Mouse (Mus musculus) lung, postnatal 36 days (tissue): ENCODE results near the gene Eif1ad.
"Not testable (repeated sequence)": the region's sequence is repeated elsewhere in the genome, so short reads cannot be mapped to it uniquely, and the experiment has no call there.

Experiments used
- DNase-seq: peaks from one replicate; pipeline ENCODE4 v3.0.0; 2022; ENCODE audit warnings: mixed read lengths

The Eif1ad gene

GRCm38 (mm10) chr19:5383326-5383725 is 16.8 kb downstream of the Eif1ad start:
- DNase-seq: no peak

- DNase-seq: no peak
These were observed 18.2 kb downstream of the Eif1ad start for GRCm38 (mm10) chr19:5384715-5385114.

- DNase-seq: no peak
These were observed 21.5 kb downstream of the Eif1ad start for GRCm38 (mm10) chr19:5388011-5388441.

- DNase-seq: peak; percentile 97
These were observed 22.2 kb downstream of the Eif1ad start, which contains the start of gene Sart1 for GRCm38 (mm10) chr19:5388588-5389242. Gene Sart1 (minus strand): TSS chr19:5388703.

DNA sequence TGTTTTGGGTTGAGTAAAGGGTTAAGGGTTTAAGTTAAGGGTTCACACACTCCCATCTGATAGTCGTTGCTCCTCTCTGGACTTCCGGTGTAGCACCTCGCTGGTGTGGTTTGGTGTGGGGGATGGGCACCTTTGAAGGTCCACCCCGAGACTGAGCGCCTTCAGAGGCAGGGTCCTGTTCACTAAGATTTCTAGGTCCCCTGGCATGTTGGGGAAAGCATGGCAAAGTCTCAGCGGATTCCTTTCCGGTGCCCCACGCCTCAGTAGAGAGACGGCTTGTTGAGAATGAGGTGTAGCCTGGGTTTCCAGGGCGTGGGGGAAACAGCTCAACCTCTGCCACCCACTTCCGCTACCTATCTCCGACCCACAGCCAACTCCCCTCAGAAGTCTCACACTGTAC is 23.1 kb downstream of the Eif1ad start:
- DNase-seq: peak; percentile 60

DNA sequence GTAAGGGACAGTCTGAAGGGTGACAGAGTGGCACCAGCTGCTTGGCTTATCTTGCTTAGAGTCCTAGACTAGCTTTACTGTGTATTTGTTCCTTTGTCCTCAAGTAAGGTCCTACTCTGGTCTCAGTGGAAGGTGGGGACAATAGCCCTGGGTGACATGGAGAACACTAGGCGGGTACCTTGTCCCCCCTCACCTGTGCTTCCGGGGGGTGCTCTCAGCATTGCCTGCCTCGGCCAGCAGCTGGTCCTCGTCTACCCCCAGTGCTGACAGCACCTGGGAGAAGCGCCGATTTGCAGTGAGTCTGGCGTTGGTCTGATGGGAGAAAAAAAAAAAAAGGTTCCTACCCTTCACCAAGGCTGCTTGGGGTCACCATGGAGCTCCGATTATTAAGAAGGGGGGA is 23.9 kb downstream of the Eif1ad start:
- DNase-seq: no peak

- peak; percentile 68 for DNase-seq
These were observed 26.4 kb downstream of the Eif1ad start for GRCm38 (mm10) chr19:5392892-5393291.

DNA sequence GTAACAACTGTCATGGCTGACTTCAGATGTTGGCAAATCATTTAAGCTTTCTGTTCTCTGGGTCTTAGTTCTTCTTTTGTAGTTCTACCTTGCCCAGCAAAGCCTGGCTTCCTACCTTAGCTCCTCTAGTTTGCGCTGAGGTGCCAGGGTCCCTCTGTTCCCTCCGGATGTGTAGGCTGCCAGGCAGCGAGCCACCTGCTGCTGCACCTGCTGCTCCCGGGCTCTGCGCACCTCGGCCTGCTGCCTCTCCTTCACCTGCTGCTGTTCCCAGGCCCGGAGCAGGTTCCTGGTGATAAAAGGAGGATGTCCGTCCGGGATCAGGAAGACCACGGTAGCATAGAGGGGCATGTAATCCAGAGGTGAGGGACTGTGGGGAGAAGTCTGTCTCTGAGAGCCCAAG is 27.6 kb downstream of the Eif1ad start:
- DNase-seq: no peak

GRCm38 (mm10) chr19:5395371-5395770 is 28.8 kb downstream of the Eif1ad start:
- no peak for DNase-seq

DNA sequence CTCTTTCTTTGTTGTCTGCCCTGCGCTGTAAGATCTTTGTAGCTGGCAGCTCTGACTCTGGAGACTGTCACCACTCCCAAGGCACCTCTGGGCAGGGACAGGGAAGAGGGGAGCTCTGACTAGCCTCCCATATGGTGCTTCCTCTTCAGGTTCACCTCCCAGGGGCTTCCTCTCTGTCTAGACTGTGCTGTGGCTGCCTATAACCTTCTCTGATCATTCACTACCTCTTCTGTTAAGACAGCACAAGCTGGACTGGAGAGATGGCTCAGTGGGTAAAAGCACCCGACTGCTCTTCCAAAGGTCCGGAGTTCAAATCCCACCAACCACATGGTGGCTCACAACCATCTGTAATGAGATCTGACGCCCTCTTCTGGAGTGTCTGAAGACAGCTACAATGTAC is 34.5 kb downstream of the Eif1ad start:
- not testable (repeated sequence) for DNase-seq

DNA sequence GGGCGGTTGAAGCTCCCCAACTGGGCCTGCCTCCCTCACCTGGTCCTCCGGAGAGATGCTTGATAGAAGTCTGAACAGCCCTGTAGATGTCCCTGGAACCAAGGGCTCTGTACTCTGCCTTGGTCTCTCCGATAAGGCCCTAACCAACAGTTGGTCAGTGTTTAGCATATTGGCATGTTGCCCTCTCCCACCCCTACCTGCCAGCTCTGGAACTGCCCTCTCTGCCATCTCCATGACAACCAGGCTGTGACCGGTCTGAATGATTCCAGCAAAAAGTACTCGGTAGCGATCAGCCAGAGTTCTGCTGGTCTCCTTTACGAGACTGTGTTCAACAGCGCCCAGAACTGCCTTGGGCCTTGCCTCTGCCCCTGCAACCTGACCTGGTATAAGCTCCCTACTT is 35.8 kb downstream of the Eif1ad start, which contains the start of gene Tsga10ip:
Tsga10ip (minus strand) TSS at position 234 of the 400 bp plus-strand sequence.
- DNase-seq: no peak

DNA sequence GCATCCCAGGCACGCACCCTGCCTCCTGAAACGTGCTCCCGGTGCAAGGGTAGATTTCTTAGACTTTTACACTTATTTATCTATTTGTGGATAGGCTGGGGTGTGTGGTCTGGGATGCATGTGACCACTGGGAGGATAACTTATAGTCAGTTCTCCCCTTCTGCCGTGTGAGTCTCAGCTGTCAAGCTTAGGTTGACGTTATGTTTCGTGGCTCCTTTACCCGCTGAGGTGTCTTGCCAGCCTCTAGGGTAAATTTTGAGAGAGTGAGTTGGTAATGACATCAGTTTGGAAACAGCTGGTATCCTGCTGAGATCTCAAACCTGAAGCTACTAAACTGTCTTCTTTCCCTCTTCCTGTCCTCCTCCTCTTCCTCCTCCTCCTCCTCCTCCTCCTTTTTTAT is 39.4 kb downstream of the Eif1ad start:
- no peak for DNase-seq

DNA sequence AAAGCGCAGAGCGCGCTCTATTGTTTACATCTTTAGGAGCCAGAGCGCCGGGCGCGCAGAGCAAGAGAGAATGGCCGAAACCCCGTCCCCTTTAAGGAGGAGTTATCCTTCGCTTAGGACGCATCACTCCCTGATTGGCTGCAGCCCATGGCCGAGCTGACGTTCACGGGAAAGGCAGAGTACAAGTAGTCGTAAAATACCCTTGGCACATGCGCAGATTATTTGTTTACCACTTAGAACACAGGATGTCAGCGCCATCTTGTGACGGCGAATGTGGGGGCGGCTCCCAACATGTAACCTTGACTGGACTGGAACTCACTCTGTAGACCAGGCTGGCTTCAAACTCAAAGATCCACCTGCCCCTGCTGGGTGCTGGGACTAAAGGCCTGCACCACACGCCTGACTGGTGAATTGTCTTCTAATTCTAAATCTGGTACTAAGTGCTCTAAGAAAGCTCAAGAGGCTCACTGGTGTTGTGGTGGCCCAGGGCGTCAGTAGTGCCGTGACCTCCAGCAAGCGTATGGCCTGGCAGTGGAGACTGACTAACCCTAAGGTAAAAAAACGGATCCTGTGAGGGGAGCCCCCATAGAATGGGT is 40.1 kb downstream of the Eif1ad start:
- peak; percentile 71 for DNase-seq

DNA sequence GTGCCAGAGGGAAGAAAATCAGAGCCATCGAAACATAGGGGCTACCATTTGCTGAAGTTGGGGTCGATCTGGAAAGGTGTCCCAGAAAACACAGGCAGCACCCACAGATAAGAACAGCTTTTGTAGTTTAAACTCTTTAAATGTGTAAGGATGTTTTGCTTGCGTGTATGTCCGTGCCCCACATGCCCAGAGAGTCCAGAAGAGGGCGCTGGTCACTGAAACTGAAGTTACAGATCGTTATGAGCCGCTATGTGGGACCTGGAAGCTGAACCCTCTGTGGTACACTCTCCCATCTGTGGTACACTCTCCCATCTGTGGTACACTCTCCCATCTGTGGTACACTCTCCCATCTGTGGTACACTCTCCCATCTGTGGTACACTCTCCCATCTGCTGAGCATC is 40.6 kb downstream of the Eif1ad start:
- DNase-seq: peak; percentile 82

DNA sequence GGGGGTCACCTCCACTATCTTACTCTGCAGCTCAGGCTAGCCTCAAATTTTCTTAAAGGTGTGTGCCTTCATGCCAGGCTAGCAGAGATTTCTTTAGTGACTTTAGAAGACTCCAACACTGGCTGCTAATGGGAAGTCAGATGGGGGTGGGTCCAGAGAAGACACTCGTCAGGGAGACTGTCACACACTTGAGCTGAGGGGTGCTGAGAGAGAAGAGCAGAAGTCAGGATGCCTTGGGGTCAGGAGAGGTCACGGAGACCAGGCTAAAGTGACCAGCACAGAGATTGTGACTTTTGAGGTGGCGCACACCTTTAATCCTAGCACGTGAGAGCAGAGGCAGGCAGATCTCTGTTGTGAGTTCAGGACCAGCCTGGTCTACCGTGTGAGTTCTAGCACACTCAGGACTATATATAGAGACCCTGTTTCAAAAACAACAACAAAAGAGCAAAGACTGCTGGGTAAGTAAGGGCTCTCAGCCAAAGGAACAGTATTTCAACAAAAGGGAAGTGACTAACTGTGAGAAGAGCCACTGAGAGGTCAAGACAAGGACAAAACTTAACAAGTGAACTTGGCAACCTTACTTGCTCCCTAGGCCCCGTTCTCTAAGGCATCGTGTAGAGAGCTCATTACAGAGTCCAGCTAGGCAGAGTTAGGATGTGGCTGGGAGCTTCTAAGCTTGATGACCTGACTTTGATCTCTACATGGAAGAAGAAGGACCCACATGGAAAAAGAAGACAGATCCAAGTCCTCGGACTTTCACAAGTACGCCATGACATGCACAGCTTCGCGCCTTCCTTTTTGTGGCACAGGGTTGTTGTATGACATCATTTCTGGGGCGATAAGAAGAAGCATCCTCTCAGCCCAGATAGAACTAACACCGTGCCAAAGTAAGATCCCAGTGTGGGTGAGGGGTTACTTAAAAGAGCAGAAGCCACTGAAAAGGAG is 41.8 kb downstream of the Eif1ad start:
- peak; percentile 64 for DNase-seq

GRCm38 (mm10) chr19:5409068-5409467 is 42.5 kb downstream of the Eif1ad start:
- peak; percentile 59 for DNase-seq

DNA sequence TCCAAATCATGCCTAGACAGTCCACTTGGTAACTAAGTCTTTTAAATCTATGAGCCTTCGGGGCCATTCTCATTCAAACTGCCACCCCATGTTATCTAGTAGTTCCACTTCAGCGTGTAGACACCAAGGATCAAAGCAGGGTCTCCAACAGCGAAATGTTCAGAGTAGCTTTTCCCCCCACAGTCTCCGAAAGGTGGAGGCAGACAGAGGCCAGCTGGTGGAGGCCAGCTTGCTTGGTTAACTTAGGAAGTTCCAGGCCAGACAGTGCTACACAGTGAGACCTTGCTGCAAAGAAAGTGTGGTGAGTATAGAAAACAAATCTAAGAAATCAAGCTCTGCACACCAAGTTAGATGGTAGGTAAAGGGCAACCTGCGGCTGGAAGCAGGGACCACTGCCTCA is 44.1 kb downstream of the Eif1ad start:
- no peak for DNase-seq

DNA sequence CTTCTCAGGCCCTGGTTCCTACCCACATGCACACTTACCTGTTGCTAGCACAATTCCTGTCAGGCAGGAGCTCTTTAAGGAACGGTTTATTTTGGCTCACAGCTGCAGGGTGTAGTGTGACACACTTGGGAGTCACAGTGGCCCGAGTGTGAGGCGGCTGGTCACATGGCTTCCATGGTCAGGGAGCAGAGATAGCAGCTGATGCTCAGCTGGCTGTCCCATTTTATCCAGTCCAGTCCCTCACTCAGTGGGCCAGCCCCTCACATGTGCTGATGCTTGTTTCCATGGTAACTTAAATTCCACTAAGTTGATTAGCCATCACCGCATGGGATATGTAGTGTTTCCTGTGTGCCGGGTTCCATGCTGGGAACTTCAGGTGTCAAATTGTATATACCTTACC is 45.4 kb downstream of the Eif1ad start:
- DNase-seq: no peak

- DNase-seq: no peak
These were observed 47.3 kb downstream of the Eif1ad start for GRCm38 (mm10) chr19:5413840-5414239.

DNA sequence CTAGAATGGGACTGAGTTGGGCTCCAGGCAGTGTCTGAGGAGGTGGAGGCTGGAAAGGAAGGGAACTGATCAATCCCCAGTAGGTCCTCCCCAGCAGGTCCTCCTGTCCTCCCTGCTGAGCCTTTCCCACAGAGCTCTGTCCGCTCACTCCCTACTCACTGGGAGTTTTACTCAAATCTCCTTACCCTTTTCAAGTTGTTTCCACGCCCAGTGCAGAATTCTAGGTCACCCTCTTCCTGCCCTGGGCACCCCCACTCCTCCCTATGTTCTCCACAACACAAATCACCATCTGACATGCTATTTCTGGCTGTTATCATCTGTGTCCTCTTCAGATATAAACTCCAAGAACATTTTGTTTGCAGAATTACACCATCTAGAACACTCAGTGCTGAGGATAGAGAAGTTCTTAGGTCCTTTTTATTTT is 48.0 kb downstream of the Eif1ad start:
- DNase-seq: peak; percentile 69

DNA sequence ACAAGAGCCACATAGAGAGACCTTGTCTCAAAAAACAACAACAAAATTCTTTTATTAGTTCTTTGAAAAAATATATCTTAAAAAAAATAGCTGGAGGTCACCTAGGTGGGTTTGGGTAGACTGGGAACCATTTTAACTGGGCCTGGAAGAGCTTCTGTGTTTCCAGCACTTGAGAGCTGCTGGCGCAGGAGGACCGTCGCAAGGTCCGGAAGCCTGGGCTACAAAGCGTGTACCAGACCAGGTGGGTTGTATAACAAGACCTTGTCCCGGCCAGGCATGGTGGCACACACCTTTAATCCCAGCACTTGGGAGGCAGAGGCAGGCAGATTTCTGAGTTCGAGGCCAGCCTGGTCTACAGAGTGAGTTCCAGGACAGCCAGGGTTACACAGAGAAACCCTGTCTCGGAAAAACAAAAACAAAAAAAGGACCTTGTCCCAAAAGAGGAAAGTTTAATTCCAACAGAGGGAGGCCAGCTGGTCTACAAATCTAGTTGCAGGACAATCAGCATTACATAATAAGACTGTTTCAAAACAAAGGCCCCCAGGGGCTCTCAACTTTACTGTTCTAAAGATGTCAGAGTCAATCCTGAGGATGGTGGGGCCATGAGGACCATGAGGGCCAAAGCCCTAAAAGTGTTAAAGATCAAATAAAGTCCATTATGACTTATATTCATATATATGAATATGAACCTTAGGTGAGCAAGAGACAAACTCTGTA is 52.4 kb downstream of the Eif1ad start:
- peak; percentile 46 for DNase-seq

DNA sequence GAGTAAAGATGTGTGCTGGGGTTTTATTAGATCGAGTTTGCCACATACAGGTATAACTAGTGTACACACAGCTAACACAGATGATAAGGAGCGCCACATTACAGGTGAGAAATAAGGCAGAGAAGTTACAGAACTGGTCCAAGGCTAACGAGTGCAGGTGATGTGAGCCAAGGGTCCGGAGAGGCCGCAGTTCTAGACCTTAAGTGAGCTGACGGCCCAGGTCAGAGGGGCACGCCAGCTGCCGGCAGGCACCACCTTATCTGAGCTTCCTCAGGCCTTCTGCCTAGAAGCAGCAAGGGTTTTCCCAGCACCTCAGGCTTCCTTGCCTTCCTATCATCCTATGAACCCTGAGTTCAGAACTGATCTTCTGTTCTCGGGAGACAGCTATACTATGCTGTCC is 53.1 kb downstream of the Eif1ad start:
- DNase-seq: no peak

DNA sequence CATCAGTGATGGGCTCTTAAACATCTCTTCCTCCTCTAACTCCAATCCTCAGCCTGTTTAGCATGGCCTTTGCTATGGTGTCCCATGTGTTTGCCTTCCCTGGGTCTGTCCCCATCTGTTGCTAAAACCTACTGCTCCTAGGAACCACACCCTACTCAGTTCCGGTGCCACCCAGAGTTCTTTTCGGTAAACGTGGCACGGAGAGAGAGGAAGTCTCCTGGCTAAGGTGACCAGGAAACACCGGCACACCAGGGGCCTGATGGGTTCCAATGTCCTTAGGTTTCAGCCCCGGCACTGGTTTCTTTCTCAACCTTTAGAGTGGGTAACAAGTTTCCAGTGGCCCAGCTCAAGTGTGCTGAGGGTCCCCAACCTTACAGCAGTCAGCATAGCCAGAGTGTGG is 54.0 kb downstream of the Eif1ad start:
- DNase-seq: no peak
